Mouse (Mus musculus): ENCODE data around the gene Gm7879.

The Gm7879 gene

DNA sequence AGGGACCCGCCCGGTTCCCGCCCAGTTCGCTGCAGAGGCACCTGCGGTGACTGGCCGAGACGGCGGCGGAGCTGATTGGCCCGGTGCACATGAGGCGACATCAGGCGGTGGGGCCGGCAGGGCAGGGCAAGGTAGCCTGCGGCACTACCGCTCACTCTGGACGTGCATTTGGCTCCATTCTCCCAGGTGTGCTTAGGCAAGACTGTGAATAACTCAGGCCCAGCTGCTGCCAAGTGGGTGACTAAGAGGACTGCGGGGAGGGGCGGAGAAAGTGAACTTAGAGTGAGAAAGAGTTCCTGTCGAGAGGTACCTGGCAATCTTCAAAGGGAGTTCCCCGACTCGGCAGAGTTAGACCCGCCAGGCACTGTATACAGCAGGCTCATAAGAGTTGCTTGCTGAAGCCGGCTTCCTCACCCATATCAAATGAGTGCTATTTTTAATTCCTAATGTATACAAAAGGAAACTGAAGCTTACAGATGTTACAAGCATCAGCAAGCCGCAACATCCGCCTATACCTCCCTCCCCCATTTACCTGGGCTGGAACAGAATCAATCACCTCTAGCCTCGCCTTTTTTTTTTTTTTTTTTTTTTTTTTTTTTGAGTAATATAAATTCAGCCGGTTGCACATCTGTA lies 35.3 kb downstream of the Gm7879 start:
- CTCF ChIA-PET: interaction anchor here (0.7 to 1.2 kb wide), 2 partner anchors 50 to 105 kb away, joined by 3 read pairs; no protein-coding TSS in a partner anchor

DNA sequence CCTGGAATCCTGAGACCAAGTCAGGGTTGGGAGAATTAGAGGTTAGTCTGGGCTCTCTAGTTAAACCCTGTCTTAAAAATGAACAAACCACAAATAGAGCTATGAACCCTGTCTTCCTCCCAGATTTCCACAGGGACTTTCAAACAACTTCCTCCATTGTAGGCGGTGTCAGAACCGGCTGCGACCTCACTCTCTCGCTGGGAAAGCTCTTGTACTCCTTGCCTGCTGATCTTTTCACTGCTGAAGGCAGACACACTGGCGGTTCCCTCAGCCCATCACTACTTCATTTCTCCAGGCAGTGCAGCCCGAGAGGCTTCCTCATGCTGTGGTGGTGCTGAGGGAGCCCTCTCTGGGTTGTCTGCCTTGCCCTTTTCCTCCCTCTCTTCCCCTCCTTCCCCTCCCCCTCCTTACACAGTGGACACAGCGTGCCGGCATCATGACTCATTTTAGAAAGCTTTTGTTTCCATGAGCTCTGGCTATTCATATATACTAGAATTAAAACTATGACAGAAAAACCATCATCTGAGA lies 35.9 kb downstream of the Gm7879 start:
- CTCF ChIA-PET: interaction anchor here (1.2 to 1.8 kb wide), 2 partner anchors 25 to 106 kb away, joined by 3 to 7 read pairs; no protein-coding TSS in a partner anchor

DNA sequence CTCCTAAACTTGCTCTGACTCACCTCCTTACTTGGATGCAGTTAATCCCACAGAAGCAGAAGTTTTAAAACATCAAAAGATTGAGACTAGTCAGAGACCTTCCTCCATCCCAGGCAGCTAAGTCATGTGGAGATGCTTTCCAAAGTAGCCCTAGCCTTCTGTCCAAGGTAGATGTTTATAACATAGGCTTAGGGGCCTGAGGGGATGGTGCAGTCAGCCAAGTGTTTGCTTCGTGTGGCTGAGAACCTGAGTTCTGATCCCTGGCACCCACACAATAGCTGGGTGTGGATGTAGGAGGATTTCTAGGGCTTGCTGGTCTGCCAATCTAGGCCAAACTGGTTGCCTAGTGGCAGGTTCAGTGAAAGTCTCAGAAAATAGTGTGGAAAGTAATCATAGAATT lies 40.3 kb downstream of the Gm7879 start:
- CTCF ChIA-PET: interaction anchor here (0.7 kb wide), 1 partner anchor 69 kb away, joined by 3 read pairs; no protein-coding TSS in a partner anchor

DNA sequence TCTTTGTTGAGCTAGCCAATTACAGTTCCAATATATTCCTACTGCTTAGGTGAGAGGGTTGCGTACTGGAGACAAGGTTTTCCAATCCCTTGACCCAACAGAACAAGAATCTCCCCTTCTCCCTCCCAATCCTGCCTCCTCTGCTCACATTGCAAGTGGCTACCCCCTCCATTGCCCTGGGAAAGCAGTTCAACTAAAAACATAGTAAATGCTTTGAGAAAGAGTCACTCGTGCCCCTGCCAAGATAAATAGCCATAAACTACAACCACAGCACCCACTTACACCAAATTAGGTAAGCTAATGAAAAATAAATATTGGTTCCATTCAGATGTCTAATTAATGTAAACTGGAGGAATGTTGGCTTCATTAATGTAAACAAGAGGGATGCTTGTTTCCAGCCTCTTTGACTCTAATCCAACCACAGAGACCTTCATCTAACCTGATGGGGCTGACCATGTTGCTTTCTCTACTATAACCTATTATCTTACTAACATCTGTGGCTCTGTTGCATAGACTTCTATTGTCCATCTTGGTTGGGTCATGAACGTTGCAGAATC lies 47.0 kb downstream of the Gm7879 start:
- CTCF ChIA-PET: no interaction called here

DNA sequence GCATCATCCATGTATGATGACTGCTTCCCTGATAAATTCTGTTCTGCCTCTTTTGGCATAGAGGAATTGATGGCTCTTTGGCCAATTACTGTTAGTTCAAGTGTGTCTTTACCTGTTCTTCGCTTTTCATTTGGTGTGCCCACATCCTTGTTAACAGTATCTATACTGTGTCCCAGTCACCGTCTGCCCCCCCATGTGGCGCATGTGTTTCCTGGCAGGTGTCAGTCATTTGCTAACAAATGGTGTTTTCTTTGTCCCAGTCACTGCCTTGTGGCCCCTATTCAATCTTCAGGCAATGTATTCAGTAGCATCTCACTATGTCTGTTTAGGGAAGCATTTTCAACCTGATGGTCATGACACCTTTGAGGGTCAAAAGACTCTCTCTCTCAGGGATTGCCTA lies 48.1 kb downstream of the Gm7879 start:
- CTCF ChIA-PET: no interaction called here
